Mouse (Mus musculus) limb, embryonic 13.5 days (tissue): ENCODE data around the gene Colgalt2. TPM values are rescaled to one million over a fixed set of nuclear protein-coding genes. Genes with fewer than 3 reads are reported as not detected.

Experiments used
- ATAC-seq: fragments of 200-750 bp; cut with Nextera tagmentation; 2 replicates; pipeline ENCODE4 v1.8.0; 2017; ENCODE audit warnings: low read depth, moderate number of reproducible peaks, moderate TSS enrichment; ENCODE audit not compliant: low FRiP score
- H3K27ac ChIP-seq: fragments of 300-500 bp; sonication (generic); 2 replicates; pipeline ENCODE4 v1.5.1; 2015; ENCODE audit warnings: inconsistent platforms, mild to moderate bottlenecking, moderate library complexity
- H3K27me3 ChIP-seq: fragments of 300-500 bp; sonication (generic); 2 replicates; pipeline ENCODE4 v1.6.1; 2015; ENCODE audit warnings: mild to moderate bottlenecking, inconsistent platforms
- H3K36me3 ChIP-seq: fragments of 300-500 bp; sonication (generic); 2 replicates; pipeline ENCODE4 v1.6.1; 2015; ENCODE audit warnings: inconsistent platforms, mild to moderate bottlenecking, moderate library complexity
- H3K4me1 ChIP-seq: fragments of 300-500 bp; sonication (generic); 2 replicates; pipeline ENCODE4 v1.6.1; 2015; ENCODE audit warnings: inconsistent platforms
- H3K4me2 ChIP-seq: fragments of 300-500 bp; sonication (generic); replicated peaks from 2 replicates; pipeline ENCODE4 v1.6.1; 2015; ENCODE audit warnings: inconsistent platforms, mild to moderate bottlenecking, moderate library complexity
- H3K4me3 ChIP-seq: fragments of 300-500 bp; sonication (generic); 2 replicates; pipeline ENCODE4 v1.5.1; 2015; ENCODE audit warnings: moderate library complexity, mild to moderate bottlenecking, inconsistent platforms
- H3K9ac ChIP-seq: fragments of 300-500 bp; sonication (generic); 2 replicates; pipeline ENCODE4 v1.6.1; 2015; ENCODE audit warnings: mild to moderate bottlenecking, inconsistent platforms
- H3K9me3 ChIP-seq: fragments of 300-500 bp; sonication (generic); 2 replicates; pipeline ENCODE4 v1.6.1; 2016; ENCODE audit warnings: inconsistent platforms
- WGBS: fragments of 180-500 bp; shearing (Covaris S2); methylation state at CpG from one replicate; pipeline ENCODE4 v1.1.7; 2015; 5-methylcytosine and 5-hydroxymethylcytosine counted together
- polyA plus RNA-seq: library from polyadenylated mRNA; unstranded; fragments of >200 nt; fragmentation: Nextera tagmentation; extraction: Ambion mirVana; gene quantifications from 2 replicates; pipeline ENCODE4 v1.2.1, GENCODE M21; 2015

Gene Colgalt2
- polyA plus RNA-seq, 1 experiment from 2014 or later: 7.2 TPM

DNA sequence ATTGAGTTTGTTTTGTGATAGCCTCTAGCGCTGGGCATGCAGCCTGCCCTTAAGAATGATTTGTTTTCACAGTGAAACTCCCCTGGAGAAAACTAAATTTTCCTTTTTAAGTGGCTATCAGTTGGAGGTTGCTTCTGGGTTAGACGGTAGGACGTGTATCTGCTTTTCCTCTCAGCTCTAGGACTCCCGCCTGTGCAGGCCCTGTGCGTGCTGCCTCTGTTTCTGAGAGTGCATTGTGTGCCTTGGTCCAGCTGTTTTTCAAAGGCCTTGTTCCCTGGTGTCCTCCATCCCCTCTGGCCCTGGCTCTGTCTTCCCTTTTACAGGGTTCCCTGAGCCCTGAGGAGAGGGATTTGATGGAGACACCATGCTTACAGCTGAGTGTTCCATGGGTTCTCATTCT is 58.0 kb downstream of the Colgalt2 start:
- H3K36me3 ChIP-seq: no peaks in the 10 kb centered on the region
- no peaks in the 10 kb centered on the region for H3K9me3 ChIP-seq
- H3K4me2 ChIP-seq: no peak overlapping the region
- no peak for ATAC-seq
- peaks cover 13% of the 10 kb centered on the region for H3K4me1 ChIP-seq
- H3K27ac ChIP-seq: no peak overlapping the region
- H3K27me3 ChIP-seq: no peaks in the 10 kb centered on the region
- H3K4me3 ChIP-seq: no peak overlapping the region
- 82% methylated on average over 5 of the region's 5 CpGs for whole genome bisulfite sequencing
- no peak overlapping the region for H3K9ac ChIP-seq

DNA sequence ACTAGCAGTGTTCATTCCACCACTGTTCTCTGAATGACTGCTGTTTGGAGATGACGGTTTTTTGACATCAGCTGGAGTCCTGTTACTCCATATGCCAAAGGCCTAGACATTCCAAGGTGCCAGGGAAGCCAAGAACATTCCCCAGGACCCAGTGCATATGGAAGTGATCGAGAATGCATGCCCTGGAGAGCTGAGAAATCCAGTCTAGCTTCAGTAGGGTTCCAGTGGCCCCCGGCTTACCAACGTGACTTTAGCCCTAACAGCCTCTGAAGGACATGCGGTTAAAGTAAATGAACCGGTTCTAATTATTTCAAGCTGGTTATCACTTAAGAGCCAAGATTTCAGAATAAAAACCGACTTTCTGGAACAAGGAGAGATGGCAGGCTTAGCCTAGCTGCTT is 59.4 kb downstream of the Colgalt2 start:
- Histone ChIP-seq H3K4me1 (peaks cover 13% of the 10 kb centered on the region), H3K36me3 (no peaks in the 10 kb centered on the region), H3K9ac (no peak overlapping the region), H3K4me2 (no peak overlapping the region), H3K9me3 (no peaks in the 10 kb centered on the region), H3K4me3 (no peak overlapping the region), H3K27ac (no peak overlapping the region), H3K27me3 (no peaks in the 10 kb centered on the region)
- ATAC-seq: no peak
- WGBS: 58% methylated on average over 7 of the region's 7 CpGs

DNA sequence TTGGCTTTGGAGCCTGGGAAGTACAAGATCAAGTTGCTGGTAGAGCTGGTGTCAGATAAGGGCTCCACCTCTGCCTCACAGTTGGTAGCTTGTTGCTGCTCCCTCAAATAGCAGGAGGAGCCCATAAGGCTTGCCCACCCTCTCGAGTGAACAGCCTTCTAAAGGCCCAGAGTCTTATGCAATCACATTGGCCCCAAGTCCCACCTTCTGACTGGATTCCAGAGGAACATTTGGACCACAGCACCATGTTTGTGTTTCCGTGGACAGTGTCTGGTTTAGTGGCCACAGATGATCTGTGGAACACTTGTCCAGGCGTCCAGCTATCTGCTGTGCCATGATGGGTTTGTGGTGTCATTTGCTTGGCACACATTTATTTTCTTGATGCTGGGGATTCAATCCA is 61.3 kb downstream of the Colgalt2 start:
- no peak overlapping the region for H3K9ac ChIP-seq
- no peak for ATAC-seq
- H3K4me3 ChIP-seq: no peak overlapping the region
- WGBS: 77% methylated on average over 3 of the region's 3 CpGs
- H3K27ac ChIP-seq: no peak overlapping the region
- H3K9me3 ChIP-seq: no peaks in the 10 kb centered on the region
- H3K4me1 ChIP-seq: peaks cover 9% of the 10 kb centered on the region
- no peak overlapping the region for H3K4me2 ChIP-seq
- H3K27me3 ChIP-seq: no peaks in the 10 kb centered on the region
- H3K36me3 ChIP-seq: no peaks in the 10 kb centered on the region

DNA sequence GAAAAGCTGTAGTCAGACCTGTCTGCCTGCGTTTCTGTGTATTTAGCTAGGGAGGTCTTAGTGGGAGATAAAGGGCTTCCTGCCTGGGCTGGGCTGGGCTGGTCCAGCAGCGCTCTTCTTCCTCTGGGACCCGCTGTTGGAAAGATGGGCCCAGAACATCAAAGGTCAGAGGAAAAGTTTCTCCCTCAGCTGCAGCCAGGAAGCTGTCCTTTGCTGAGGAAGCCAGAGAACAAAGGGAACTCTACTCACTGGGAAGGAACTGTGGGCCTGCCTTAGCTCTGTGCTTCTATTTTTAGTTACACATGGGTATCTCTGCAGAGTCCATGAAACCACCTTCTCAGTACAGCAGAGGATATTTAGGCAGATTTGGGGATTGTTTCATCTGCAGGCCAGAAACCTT is 62.2 kb downstream of the Colgalt2 start:
- no peak overlapping the region for H3K4me3 ChIP-seq
- ATAC-seq: no peak
- peaks cover 6% of the 10 kb centered on the region; the same call in 1 of the 2 replicates for H3K4me1 ChIP-seq
- no peak overlapping the region for H3K4me2 ChIP-seq
- no peak overlapping the region for H3K9ac ChIP-seq
- 0 out of 2 replicates have a peak overlapping the region, but pooled peaks have one; percentile 6 for H3K27ac ChIP-seq
- no peaks in the 10 kb centered on the region for H3K9me3 ChIP-seq
- H3K27me3 ChIP-seq: no peaks in the 10 kb centered on the region
- no peaks in the 10 kb centered on the region for H3K36me3 ChIP-seq
- whole genome bisulfite sequencing: 60% methylated on average over 3 of the region's 3 CpGs

DNA sequence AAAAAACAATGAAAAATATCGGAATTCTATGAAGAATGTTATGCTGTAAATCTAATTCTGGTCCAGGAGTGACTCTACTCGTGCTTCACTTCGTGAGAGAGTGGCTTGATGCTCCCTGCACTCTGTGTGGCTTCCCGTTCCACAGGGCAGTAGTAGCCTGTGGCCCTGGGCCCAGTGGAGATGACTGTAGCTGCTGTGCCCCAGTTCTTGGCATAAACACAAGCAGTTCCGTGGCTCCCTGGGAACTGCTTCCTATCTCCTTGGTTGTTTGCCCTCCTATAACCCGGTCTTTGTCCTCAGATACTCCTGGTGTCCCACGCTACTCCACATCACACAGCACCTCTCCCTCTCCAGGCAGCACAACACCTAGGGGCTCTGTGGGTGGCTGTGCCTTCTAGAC is 62.7 kb downstream of the Colgalt2 start:
- no peaks in the 10 kb centered on the region for H3K9me3 ChIP-seq
- peak overlapping the region; percentile 15; the same call in 1 of the 2 replicates for H3K27ac ChIP-seq
- H3K9ac ChIP-seq: no peak overlapping the region
- WGBS: 78% methylated on average over 7 of the region's 7 CpGs
- no peaks in the 10 kb centered on the region for H3K36me3 ChIP-seq
- no peak for ATAC-seq
- no peak overlapping the region for H3K4me3 ChIP-seq
- no peak overlapping the region for H3K4me2 ChIP-seq
- H3K27me3 ChIP-seq: no peaks in the 10 kb centered on the region
- H3K4me1 ChIP-seq: peaks cover 6% of the 10 kb centered on the region; the same call in 1 of the 2 replicates

DNA sequence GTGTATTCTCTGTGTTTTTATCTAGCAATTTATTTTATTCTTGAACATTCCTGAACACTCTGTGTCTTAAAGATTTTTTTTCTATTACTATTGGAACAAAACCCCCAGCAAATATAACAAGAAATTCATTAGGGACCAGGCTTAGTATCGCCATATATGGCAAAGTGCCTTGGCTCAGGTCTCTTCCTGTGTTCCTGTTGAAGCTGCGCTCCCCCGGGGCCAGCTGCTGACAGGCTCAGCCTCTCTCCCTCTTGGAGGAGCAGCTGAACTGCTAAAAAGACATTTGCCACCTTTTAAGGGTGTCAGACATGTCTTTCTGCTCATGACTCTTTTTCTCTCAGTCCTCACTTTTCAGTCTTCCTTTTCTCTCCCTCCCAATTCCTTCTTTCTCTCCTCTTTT is 66.7 kb downstream of the Colgalt2 start:
- Histone ChIP-seq H3K36me3 (no peaks in the 10 kb centered on the region), H3K4me1 (peaks cover 6% of the 10 kb centered on the region; the same call in 1 of the 2 replicates), H3K27ac (no peak overlapping the region), H3K9ac (no peak overlapping the region), H3K27me3 (no peaks in the 10 kb centered on the region), H3K4me2 (no peak overlapping the region), H3K4me3 (no peak overlapping the region), H3K9me3 (no peaks in the 10 kb centered on the region)
- no peak for ATAC-seq
- WGBS: 36% methylated on average over 3 of the region's 3 CpGs

DNA sequence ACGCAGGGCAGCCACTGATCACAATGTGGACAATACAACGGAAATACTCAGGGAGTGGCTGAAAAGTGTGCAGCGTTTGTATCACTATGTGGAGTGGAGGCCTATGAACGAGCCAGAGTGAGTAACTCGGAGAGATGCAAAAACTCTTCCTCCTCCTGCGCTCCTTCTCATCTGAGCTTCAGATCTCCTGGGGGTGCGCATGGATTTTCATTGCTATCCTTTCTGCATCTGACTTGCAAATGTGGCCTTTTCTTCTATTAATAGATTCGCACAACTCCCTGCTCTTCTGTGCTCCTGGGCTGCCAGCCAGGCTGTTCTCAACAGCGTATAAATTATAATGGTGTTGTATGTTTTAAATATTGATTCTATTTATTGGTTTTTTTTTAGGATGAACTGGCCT is 68.8 kb downstream of the Colgalt2 start:
- no peaks in the 10 kb centered on the region for H3K27me3 ChIP-seq
- no peak overlapping the region for H3K27ac ChIP-seq
- no peak for ATAC-seq
- H3K9me3 ChIP-seq: no peaks in the 10 kb centered on the region
- H3K36me3 ChIP-seq: no peaks in the 10 kb centered on the region
- peaks cover 3% of the 10 kb centered on the region; the same call in 1 of the 2 replicates for H3K4me1 ChIP-seq
- H3K4me3 ChIP-seq: no peak overlapping the region
- H3K4me2 ChIP-seq: no peak overlapping the region
- WGBS: 82% methylated on average over 9 of the region's 9 CpGs
- H3K9ac ChIP-seq: no peak overlapping the region

DNA sequence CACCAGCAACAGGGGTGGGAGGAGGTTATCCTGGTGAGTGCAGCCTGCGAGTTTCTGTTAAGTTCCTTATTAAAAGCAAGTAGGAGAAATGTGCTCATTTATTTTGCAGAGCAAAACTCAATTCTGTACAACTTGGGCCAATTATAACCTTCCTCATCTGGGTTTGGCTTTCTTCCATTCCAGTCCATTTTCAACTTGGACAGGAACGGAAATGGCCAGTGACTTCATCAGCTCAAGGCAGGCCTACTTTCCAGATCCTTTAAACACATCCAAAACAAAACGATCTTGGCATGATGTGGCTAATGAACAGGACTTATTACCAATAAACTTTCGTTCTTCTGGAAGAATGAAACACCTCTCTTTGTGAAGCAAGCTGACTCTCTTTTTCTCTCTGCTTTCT is 76.5 kb downstream of the Colgalt2 start:
- Histone ChIP-seq H3K27me3 (no peaks in the 10 kb centered on the region), H3K4me1 (no peaks in the 10 kb centered on the region), H3K9ac (no peak overlapping the region), H3K27ac (no peak overlapping the region), H3K36me3 (no peaks in the 10 kb centered on the region), H3K4me2 (no peak overlapping the region), H3K4me3 (no peak overlapping the region), H3K9me3 (no peaks in the 10 kb centered on the region)
- WGBS: 51% methylated on average over 4 of the region's 4 CpGs
- no peak for ATAC-seq

DNA sequence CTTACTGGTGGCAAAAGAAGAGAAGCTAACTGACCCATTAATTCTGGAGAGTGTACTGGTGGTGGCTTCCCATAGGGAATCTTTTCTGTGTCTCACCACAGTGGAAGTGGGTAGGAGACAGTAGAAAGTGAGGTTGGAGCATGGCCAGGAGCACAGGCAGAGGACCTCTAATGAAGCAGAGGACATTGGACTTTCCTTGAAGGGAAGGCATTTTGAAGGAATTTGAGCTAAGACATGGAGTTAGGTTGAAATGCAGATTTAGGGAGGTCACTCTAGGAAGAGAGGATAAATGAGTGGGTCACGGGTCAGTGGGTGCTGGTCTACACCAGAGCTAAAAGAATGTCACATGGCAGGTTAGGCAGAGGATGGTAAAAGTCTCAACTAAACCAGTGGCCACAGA is 91.2 kb downstream of the Colgalt2 start:
- peaks cover 8% of the 10 kb centered on the region for H3K36me3 ChIP-seq
- WGBS: 94% methylated on average over 1 of the region's 1 CpGs
- H3K9me3 ChIP-seq: no peaks in the 10 kb centered on the region

DNA sequence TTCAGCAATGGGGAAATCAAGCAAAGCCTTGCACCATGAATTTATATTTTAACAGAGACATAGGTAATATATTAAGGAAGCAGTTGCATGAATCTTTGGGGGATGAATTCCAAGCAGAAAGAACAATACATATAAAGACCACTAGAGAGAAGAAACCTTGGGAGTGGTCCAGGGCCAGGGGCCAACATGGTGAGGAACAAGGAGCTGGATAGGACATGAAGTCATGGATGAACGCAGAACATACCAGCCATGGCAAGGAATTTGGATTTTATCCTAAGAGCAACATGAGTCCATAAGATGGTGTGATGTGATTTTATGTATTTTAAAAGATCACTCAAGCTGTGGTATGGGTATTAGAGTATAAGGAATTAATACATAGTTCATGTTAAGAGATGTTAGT is 92.6 kb downstream of the Colgalt2 start:
- peak; percentile 61; the same call in 1 of the 2 replicates for ATAC-seq
- 85% methylated on average over 1 of the region's 1 CpGs for WGBS
- no peaks in the 10 kb centered on the region for H3K27me3 ChIP-seq
- no peak overlapping the region for H3K4me3 ChIP-seq
- H3K36me3 ChIP-seq: peaks cover 8% of the 10 kb centered on the region
- no peak overlapping the region for H3K27ac ChIP-seq
- no peak overlapping the region for H3K9ac ChIP-seq
- H3K4me1 ChIP-seq: peaks cover 6% of the 10 kb centered on the region
- H3K9me3 ChIP-seq: no peaks in the 10 kb centered on the region
- H3K4me2 ChIP-seq: no peak overlapping the region

More for the DNA sequence above, 91.2 kb downstream of the Colgalt2 start:
- H3K4me3 ChIP-seq: no peak overlapping the region
- no peaks in the 10 kb centered on the region for H3K4me1 ChIP-seq
- ATAC-seq: no peak
- no peak overlapping the region for H3K4me2 ChIP-seq
- no peak overlapping the region for H3K27ac ChIP-seq
- H3K9ac ChIP-seq: no peak overlapping the region
- no peaks in the 10 kb centered on the region for H3K27me3 ChIP-seq

DNA sequence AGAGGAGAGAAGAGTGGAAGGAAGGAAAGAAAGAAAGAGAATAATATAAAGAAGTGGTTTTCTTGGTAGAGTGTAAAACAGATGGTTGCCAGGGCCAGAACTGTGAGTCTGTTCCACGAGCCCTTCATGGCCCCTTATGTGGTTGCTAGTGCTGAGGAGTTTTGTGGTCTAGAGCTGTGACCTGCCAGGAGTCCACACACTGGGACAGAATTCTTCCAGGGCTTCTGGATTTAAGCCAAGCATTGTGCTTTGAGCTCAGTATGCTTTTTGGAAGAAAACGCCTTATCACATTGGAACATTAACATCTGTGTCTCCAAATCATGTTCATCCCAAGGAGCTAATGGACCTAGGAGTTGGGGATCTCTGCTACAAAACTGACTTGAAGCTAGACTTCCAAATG is 97.2 kb downstream of the Colgalt2 start:
- no peak for ATAC-seq
- no peak overlapping the region for H3K9ac ChIP-seq
- no peak overlapping the region for H3K4me2 ChIP-seq
- H3K36me3 ChIP-seq: peaks cover 3% of the 10 kb centered on the region; the same call in 1 of the 2 replicates
- H3K4me1 ChIP-seq: peaks cover 12% of the 10 kb centered on the region
- WGBS: 62% methylated on average over 2 of the region's 2 CpGs
- H3K27ac ChIP-seq: peak overlapping the region; percentile 15; the same call in 1 of the 2 replicates
- no peaks in the 10 kb centered on the region for H3K9me3 ChIP-seq
- H3K27me3 ChIP-seq: no peaks in the 10 kb centered on the region
- H3K4me3 ChIP-seq: no peak overlapping the region

DNA sequence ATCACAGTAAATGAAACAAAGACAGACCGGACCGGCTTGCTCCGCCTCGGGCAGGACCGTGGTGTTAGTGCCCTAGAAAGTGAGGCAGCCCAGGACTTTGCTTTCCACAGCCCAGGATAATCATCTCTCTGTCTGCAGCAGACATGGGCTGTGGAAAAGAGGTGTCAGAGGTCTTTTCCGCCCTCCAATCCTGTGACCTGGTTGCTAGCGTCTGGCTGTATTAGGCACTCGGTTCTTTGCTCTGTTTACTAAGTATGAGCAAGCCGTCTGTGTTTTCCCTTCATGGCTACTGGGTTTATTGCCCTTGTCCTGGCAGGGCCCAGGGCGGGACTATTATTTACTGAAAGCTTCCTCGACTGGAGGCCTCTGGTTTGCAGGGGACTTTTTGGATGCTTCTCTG is 98.0 kb downstream of the Colgalt2 start:
- peak overlapping the region; percentile 39 for H3K9ac ChIP-seq

DNA sequence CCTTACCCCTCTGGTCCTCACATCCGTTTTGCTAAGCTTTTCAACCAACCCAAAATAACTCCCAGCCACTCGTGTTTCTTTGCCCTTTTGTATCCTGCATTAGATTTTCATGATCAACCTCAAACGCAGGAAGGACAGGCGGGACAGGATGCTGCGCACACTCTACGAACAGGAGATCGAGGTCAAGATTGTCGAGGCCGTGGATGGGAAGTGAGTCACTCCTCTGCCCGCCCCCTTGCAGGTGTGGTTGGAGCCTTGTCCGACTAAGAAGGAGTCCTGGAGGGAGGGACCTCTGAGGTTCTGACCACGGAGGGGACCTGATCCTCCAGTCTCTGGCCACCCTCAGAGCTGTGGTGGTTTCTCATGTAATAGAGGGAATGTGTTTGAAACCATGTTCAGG is 100.2 kb downstream of the Colgalt2 start:
- Histone ChIP-seq H3K36me3 (no peaks in the 10 kb centered on the region), H3K27me3 (no peaks in the 10 kb centered on the region), H3K4me3 (no peak overlapping the region), H3K27ac (no peak overlapping the region), H3K4me1 (peaks cover 12% of the 10 kb centered on the region), H3K9me3 (no peaks in the 10 kb centered on the region), H3K9ac (no peak overlapping the region), H3K4me2 (no peak overlapping the region)
- no peak for ATAC-seq
- WGBS: 75% methylated on average over 12 of the region's 12 CpGs

More for the DNA sequence above, 98.0 kb downstream of the Colgalt2 start:
- H3K27ac ChIP-seq: 0 out of 2 replicates have a peak overlapping the region, but pooled peaks have one; percentile 22
- peak overlapping the region; percentile 31 for H3K4me2 ChIP-seq
- no peak overlapping the region for H3K4me3 ChIP-seq
- no peaks in the 10 kb centered on the region for H3K9me3 ChIP-seq
- no peak for ATAC-seq
- WGBS: 33% methylated on average over 11 of the region's 11 CpGs
- no peaks in the 10 kb centered on the region for H3K27me3 ChIP-seq
- peaks cover 12% of the 10 kb centered on the region for H3K4me1 ChIP-seq
- H3K36me3 ChIP-seq: peaks cover 3% of the 10 kb centered on the region; the same call in 1 of the 2 replicates
